ENCODE assay signal across 8 mouse cellular contexts in the genomic region with DNA sequence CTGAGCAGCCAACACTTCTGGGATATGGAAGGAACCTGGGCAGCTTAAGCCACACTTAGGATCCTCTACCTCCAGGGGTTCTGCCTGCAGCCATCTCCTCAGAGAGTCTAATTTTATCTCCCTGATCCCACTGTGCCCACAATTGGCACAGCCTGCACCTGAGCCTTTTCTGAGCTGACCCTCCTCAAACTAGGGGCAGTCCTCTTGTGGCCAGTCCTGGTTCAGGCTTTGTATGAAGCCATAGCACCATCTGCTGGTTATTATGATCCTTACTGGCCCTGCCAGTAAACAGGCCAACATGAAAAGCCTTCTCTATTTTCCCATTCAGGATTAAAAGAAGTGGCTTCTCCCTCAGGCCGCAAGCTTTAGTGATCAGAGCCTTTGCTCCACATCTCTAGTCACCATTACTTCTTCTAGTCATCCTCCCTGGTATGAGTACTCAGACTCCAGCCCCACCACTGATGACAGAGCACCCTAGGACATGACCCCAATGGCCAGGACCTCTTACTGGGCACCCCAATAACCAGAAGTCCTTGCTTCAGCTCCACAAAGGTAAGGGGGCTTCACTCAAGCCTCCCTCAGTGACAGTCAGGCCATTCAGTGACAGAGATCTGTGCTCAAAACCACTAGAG. TPM values are rescaled to one million over a fixed set of nuclear protein-coding genes. Genes with fewer than 3 reads are reported as not detected.
DNase-seq lines count a peak whose midpoint lies in the region; ATAC-seq and TF ChIP-seq lines count a peak whose summit lies in the region.

No protein-coding gene starts in this region.

- peak; percentile 75 for ATAC-seq in embryonic facial prominence, embryonic 11.5 days (replicated peaks; ENCODE audit: insufficient number of reproducible peaks, low FRiP score, low TSS enrichment, low read depth)
- 0 out of 2 replicates have a peak, but pooled peaks have one; percentile 36 for ATAC-seq in intestine, postnatal 0 days
- ATAC-seq in lung, embryonic 14.5 days (ENCODE audit: insufficient read depth), result peak; percentile 56; the same call in 1 of the 2 replicates

- H3K36me3 ChIP-seq in embryonic facial prominence, embryonic 11.5 days (replicated peaks; ENCODE audit: control insufficient read depth, insufficient read depth, low read depth, low read length), result no peaks in the 10 kb centered on the region
- no peaks in the 10 kb centered on the region for H3K36me3 ChIP-seq in intestine, postnatal 0 days (ENCODE audit: control insufficient read depth, insufficient read depth)
- no peaks in the 10 kb centered on the region for H3K36me3 ChIP-seq in lung, embryonic 14.5 days (ENCODE audit: insufficient read depth)
- no peaks in the 10 kb centered on the region for H3K36me3 ChIP-seq in splenic B cell, adult 2 months (ENCODE audit: control insufficient read depth, insufficient read depth, low read length, poor library complexity, severe bottlenecking)

- no peak overlapping the region for H3K4me3 ChIP-seq in embryonic facial prominence, embryonic 11.5 days (ENCODE audit: low read depth, low read length)
- no peak overlapping the region for H3K4me3 ChIP-seq in intestine, postnatal 0 days (ENCODE audit: low read depth, low read length)
- H3K4me3 ChIP-seq in lung, embryonic 14.5 days (ENCODE audit: low read depth, low read length), result no peak overlapping the region

- WGBS in embryonic facial prominence, embryonic 11.5 days, result 41% methylated on average over 1 of the region's 1 CpGs
- 57% methylated on average over 1 of the region's 1 CpGs for WGBS in intestine, postnatal 0 days
- 43% methylated on average over 1 of the region's 1 CpGs for WGBS in lung, embryonic 14.5 days

- H3K27ac ChIP-seq in embryonic facial prominence, embryonic 11.5 days (replicated peaks; ENCODE audit: low read depth, low read length), result no peak overlapping the region
- H3K27ac ChIP-seq in intestine, postnatal 0 days (ENCODE audit: low read depth, low read length), result no peak overlapping the region
- H3K27ac ChIP-seq in lung, embryonic 14.5 days (ENCODE audit: low read depth), result no peak overlapping the region

- DNase-seq in layer of hippocampus, adult 11-12 months (ENCODE audit: low spot score), result peak; percentile 59
- no peak for DNase-seq in layer of hippocampus, adult 9-11 months
- peak; percentile 26 for DNase-seq in Muller cell, postnatal 12 days (ENCODE audit: inconsistent ontology term)
- DNase-seq in embryonic facial prominence, embryonic 11.5 days (ENCODE audit: low spot score), result peak; percentile 68
- peak; percentile 77 for DNase-seq in lung, embryonic 14.5 days
- peak; percentile 12 for DNase-seq in splenic B cell, adult 2 months (ENCODE audit: low read depth, low spot score)
- DNase-seq in thymus, postnatal 25 days, result no peak

- H3K9ac ChIP-seq in embryonic facial prominence, embryonic 11.5 days (replicated peaks; ENCODE audit: low read length), result no peak overlapping the region
- no peak overlapping the region for H3K9ac ChIP-seq in intestine, postnatal 0 days (ENCODE audit: low read depth, low read length)
- no peak overlapping the region for H3K9ac ChIP-seq in lung, embryonic 14.5 days

- peak; percentile 82 for TF ChIP-seq CTCF in intestine, postnatal 0 days (IDR thresholded peaks at IDR 0.05; ENCODE audit: low read depth)
- peak; percentile 71 for TF ChIP-seq CTCF in lung, embryonic 14.5 days (IDR thresholded peaks at IDR 0.05; ENCODE audit: low read depth)

- no peaks in the 10 kb centered on the region for H3K9me3 ChIP-seq in embryonic facial prominence, embryonic 11.5 days (replicated peaks; ENCODE audit: control insufficient read depth, low read length)
- H3K9me3 ChIP-seq in intestine, postnatal 0 days (ENCODE audit: control insufficient read depth), result no peaks in the 10 kb centered on the region
- H3K9me3 ChIP-seq in lung, embryonic 14.5 days (ENCODE audit: low read depth, low read length), result no peaks in the 10 kb centered on the region

- no peak overlapping the region for H3K4me2 ChIP-seq in embryonic facial prominence, embryonic 11.5 days (ENCODE audit: low read depth, low read length)
- no peak overlapping the region for H3K4me2 ChIP-seq in intestine, postnatal 0 days (replicated peaks; ENCODE audit: low read depth)
- H3K4me2 ChIP-seq in lung, embryonic 14.5 days, result no peak overlapping the region

- no peaks in the 10 kb centered on the region for H3K27me3 ChIP-seq in embryonic facial prominence, embryonic 11.5 days (ENCODE audit: control insufficient read depth, insufficient read depth, low read length)
- no peaks in the 10 kb centered on the region for H3K27me3 ChIP-seq in intestine, postnatal 0 days (replicated peaks; ENCODE audit: control insufficient read depth, insufficient read depth, low read length)
- no peaks in the 10 kb centered on the region for H3K27me3 ChIP-seq in lung, embryonic 14.5 days (ENCODE audit: insufficient read depth, low read length)
- no peaks in the 10 kb centered on the region; the same call in 1 of the 2 replicates for H3K27me3 ChIP-seq in splenic B cell, adult 2 months (ENCODE audit: control insufficient read depth, insufficient read depth, low read length, poor library complexity, severe bottlenecking)

- H3K4me1 ChIP-seq in embryonic facial prominence, embryonic 11.5 days (ENCODE audit: control insufficient read depth, insufficient read depth, low read length), result no peaks in the 10 kb centered on the region
- no peaks in the 10 kb centered on the region for H3K4me1 ChIP-seq in intestine, postnatal 0 days (replicated peaks; ENCODE audit: control insufficient read depth, insufficient read depth, low read length)
- no peaks in the 10 kb centered on the region for H3K4me1 ChIP-seq in lung, embryonic 14.5 days (ENCODE audit: insufficient read depth)

RNA-seq across cellular contexts. Expression of a gene that starts 26.7 kb away (rescaled TPM):
- 38.5 and 45.2 TPM in 2 replicates for polyA plus RNA-seq in embryonic facial prominence, embryonic 11.5 days (2014; fragmentation: Nextera tagmentation; extraction: Ambion mirVana)
- polyA plus RNA-seq in intestine, postnatal 0 days (2015; fragmentation: Nextera tagmentation; extraction: Ambion mirVana), result 22.4 and 25.4 TPM in 2 replicates
- 38.7 and 38.9 TPM in 2 replicates for polyA plus RNA-seq in lung, embryonic 14.5 days (2014; fragmentation: Nextera tagmentation; extraction: Ambion mirVana)

RNA-seq across cellular contexts. Expression of a gene that starts 45.3 kb away (rescaled TPM):
- polyA plus RNA-seq in embryonic facial prominence, embryonic 11.5 days (2014; fragmentation: Nextera tagmentation; extraction: Ambion mirVana), result 23.9 and 25.7 TPM in 2 replicates
- 79.9 and 80.1 TPM in 2 replicates for polyA plus RNA-seq in intestine, postnatal 0 days (2015; fragmentation: Nextera tagmentation; extraction: Ambion mirVana)
- 96.0 and 96.1 TPM in 2 replicates for polyA plus RNA-seq in lung, embryonic 14.5 days (2014; fragmentation: Nextera tagmentation; extraction: Ambion mirVana)

RNA-seq across cellular contexts. Expression of a gene that starts 54.0 kb away (rescaled TPM):
- 59.7 and 68.7 TPM in 2 replicates for polyA plus RNA-seq in embryonic facial prominence, embryonic 11.5 days (2014; fragmentation: Nextera tagmentation; extraction: Ambion mirVana)
- 13.5 and 14.0 TPM in 2 replicates for polyA plus RNA-seq in intestine, postnatal 0 days (2015; fragmentation: Nextera tagmentation; extraction: Ambion mirVana)
- 36.6 and 37.6 TPM in 2 replicates for polyA plus RNA-seq in lung, embryonic 14.5 days (2014; fragmentation: Nextera tagmentation; extraction: Ambion mirVana)

Comparison
In these comparisons a context has a peak if more than half of its experiments do, and no peak if none do; other contexts are left out.
1. DNase-seq: peak in layer of hippocampus, adult 11-12 months (single experiment), Muller cell, postnatal 12 days (single experiment), embryonic facial prominence, embryonic 11.5 days (single experiment), lung, embryonic 14.5 days (single experiment) and splenic B cell, adult 2 months (single experiment); none in layer of hippocampus, adult 9-11 months (single experiment) and thymus, postnatal 25 days (single experiment).
2. Peak in every context shown above with its lines, with median percentiles within 50 percentile points of each other: ATAC-seq.